Mouse (Mus musculus): Measurements from ENCODE around the gene Cyp4a12a.
"Not testable (repeated sequence)": the region's sequence is repeated elsewhere in the genome, so short reads cannot be mapped to it uniquely, and the experiment has no call there.

The Cyp4a12a gene

GRCm38 (mm10) chr4:115298746-115299145, at the start of gene Cyp4a12a:
TSS of gene Cyp4a12a (plus strand) at chr4:115299046.
- not testable (repeated sequence) for DNase-seq (ENCODE audit: low spot score)

DNA sequence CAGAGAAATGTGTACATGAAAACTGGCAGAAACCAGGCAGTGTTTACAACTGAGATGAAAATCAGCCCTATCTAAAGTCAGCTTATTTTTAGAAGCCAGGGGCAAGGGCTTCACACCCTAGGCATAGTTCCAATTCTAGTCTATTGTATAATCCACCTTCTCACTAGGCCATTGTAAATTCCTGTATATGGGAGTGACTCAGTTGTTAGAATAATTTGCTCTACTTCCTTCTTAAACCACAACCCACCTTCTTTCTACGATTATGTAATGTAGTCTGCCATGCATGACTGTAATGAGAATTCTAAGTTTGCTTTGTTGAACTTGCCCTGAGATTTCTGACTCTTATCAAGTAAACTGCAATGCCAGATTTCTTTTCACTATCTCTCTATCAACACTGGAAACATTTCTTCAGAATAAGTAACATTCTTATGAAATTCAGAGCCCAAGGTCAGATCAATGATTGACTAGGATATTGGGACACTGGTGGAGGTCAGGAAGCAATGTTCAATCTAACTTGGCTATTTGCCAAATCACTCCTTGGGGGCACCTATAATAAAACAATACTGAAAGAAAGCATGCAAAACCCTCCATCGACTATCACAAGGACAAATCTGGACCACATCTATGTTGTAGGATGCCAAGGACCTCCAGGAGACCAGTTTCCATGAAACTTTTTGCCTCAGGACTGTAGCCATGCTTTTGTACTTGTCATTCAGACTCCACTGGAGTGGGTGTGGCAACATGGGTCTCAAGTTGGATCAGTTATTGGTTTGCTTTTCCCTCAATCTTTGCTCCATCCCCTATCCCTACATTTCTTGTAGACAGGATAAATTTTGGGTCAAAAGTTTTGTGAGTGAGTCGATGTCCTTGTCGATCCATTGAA, 33.9 kb upstream of the Cyp4a12a start:
- DNase-seq (ENCODE audit: low spot score), result not testable (repeated sequence)

DNA sequence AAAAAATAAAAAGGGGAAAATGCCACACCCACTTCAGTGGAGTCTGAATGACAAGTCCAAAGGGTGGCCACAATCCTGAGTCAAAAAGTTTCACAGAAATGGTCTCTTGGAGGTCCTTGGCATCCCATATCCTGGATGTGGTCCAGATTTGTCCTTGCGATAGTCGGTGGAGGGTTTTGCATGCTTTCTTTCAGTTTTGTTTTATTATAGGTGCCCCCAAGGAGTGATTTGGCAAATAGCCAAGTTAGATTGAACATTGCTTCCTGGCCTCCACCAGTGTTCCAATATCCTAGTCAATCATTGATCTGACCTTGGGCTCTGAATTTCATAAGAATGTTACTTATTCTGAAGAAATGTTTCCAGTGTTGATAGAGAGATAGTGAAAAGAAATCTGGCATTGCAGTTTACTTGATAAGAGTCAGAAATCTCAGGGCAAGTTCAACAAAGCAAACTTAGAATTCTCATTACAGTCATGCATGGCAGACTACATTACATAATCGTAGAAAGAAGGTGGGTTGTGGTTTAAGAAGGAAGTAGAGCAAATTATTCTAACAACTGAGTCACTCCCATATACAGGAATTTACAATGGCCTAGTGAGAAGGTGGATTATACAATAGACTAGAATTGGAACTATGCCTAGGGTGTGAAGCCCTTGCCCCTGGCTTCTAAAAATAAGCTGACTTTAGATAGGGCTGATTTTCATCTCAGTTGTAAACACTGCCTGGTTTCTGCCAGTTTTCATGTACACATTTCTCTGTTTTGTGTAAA, 20.4 kb upstream of the Cyp4a12a start:
- DNase-seq (ENCODE audit: low spot score), result not testable (repeated sequence)

- DNase-seq (ENCODE audit: low spot score), result no peak
These were observed 18.5 kb upstream of the Cyp4a12a start for GRCm38 (mm10) chr4:115280342-115280741.

DNA sequence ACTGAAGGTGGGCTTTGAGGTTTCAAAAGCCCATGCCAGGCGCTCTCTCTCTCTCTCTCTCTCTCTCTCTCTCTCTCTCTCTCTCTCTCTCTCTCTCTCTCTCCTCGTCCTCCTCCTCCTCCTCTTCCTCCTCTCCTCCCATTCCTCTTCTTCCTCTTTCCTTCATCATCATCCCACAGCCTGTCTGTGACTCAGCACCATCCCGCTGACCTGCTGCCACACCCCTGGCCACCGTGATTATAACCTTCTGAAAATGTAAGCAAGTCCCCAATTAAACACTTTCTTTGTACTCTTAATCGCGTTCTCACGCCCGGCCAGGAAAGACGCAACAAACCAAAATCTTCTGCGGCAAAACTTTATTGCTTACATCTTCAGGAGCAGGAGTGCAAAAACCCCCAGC, 18.1 kb upstream of the Cyp4a12a start:
- not testable (repeated sequence) for DNase-seq (ENCODE audit: low spot score)

DNA sequence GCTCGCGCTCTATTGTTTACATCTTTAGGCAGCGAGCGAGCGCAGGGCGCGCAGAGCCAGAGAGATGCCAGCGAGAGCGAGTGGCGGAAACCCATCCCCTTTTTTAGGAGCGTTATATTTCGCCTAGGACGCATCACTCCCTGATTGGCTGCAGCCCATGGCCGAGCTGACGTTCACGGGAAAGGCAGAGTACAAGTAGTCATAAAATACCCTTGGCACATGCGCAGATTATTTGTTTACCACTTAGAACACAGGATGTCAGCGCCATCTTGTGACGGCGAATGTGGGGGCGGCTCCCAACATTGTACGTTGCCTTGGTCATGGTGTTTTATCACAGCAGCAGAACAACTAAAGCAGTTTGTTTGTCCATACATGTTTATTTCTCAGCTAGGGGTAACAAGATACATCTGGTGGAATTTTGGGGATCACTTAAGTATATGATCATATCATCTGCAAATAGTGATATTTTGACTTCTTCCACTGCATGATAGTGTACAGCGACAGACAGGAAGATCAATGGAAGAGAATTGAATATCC, 17.5 kb upstream of the Cyp4a12a start:
- DNase-seq (ENCODE audit: low spot score), result not testable (repeated sequence)

DNA sequence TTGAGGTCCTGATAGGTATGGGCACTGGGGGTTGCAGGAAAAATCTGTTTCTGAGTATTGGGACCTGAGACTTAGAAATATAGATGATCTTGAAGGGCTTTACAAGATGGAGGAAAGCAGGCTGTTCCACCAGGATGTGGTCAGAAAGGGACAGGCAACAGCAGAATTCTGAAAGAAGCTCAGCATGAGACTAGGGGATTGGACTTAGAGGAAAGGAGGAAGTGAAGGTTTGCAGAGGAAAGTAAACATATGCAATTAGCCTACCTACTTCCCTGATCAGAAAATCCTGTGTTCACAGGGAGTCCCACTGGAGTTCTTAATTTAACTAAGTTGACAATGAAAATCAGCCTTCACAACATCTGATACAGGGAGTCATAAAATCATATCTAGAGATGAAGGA, 26.9 kb downstream of the Cyp4a12a start:
- DNase-seq (ENCODE audit: low spot score), result not testable (repeated sequence)

DNA sequence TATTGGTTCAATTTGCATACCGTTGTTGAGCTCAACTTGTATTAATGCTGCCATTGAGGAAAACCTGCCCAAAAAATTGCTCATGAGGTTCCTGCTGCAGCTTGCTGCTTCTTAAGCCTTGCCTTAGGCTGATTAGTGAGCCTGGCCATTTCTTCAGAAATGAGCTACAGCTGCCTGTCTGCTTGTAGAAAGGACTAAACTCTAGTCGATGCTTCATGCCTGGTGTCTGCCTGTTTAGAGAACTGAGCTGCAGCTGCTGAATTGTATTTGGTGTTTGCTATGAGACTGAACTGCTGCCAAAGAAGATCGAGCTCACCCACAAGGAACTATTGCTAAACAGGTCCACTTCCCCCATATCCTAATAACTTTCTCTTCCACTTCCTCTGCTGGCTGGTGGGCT, 66.8 kb downstream of the Cyp4a12a start:
- not testable (repeated sequence) for DNase-seq (ENCODE audit: low spot score)

GRCm38 (mm10) chr4:115368067-115368466, 69.2 kb downstream of the Cyp4a12a start:
- DNase-seq (ENCODE audit: low spot score), result not testable (repeated sequence)
